ENCODE assay signal across 38 mouse cellular contexts in genomic region chr13:64110421-64110820, GRCm38 (mm10). TPM values are rescaled to one million over a fixed set of nuclear protein-coding genes. Genes with fewer than 3 reads are reported as not detected.
"Had no signal": no experiment of that assay in that cellular context is flagged by ENCODE, and none has a peak within 500 bp of the region (broad histone marks: within the 10 kb centered on the region; RNA-seq: fewer than 3 reads in every experiment).

No protein-coding gene starts in this region.

- DNase-seq: cerebellum, adult 2 months; cerebellum, adult 8-10 months; cerebellum, adult 9-10 months; cerebellum, adult 9-11 months; cerebellum, postnatal 10 days; cerebellum, postnatal 14 days; cerebellum, postnatal 25 days; cerebellum, postnatal 36 days; embryo, embryonic 11 days; forebrain, postnatal 0 days; gastrocnemius, adult 2 months; gastrocnemius, postnatal 10 days; gastrocnemius, postnatal 14 days; gastrocnemius, postnatal 25 days; gastrocnemius, postnatal 36 days; heart, adult 18-20 months; heart, adult 2 months had no signal

- H3K9me3 ChIP-seq: embryonic facial prominence, embryonic 10.5 days; embryonic facial prominence, embryonic 12.5 days; embryonic facial prominence, embryonic 13.5 days; embryonic facial prominence, embryonic 15.5 days; forebrain, embryonic 10.5 days; forebrain, embryonic 12.5 days; forebrain, embryonic 13.5 days; forebrain, embryonic 15.5 days had no signal

- H3K27me3 ChIP-seq: embryonic facial prominence, embryonic 12.5 days; embryonic facial prominence, embryonic 13.5 days; embryonic facial prominence, embryonic 15.5 days; forebrain, embryonic 15.5 days had no signal

- H3K36me3 ChIP-seq: embryonic facial prominence, embryonic 10.5 days; embryonic facial prominence, embryonic 12.5 days; embryonic facial prominence, embryonic 13.5 days; embryonic facial prominence, embryonic 15.5 days; forebrain, embryonic 10.5 days; forebrain, embryonic 12.5 days; forebrain, embryonic 15.5 days had no signal

- H3K4me3 ChIP-seq: embryonic facial prominence, embryonic 10.5 days; embryonic facial prominence, embryonic 12.5 days; embryonic facial prominence, embryonic 13.5 days; embryonic facial prominence, embryonic 15.5 days; erythroblast, embryonic 14.5 days; forebrain, embryonic 10.5 days; forebrain, embryonic 12.5 days; forebrain, embryonic 13.5 days; forebrain, embryonic 15.5 days; gastrocnemius, adult 2 months; heart, adult 2 months had no signal

- H3K27ac ChIP-seq: embryonic facial prominence, embryonic 10.5 days; embryonic facial prominence, embryonic 12.5 days; embryonic facial prominence, embryonic 13.5 days; embryonic facial prominence, embryonic 15.5 days; forebrain, embryonic 10.5 days; forebrain, embryonic 12.5 days; forebrain, embryonic 13.5 days; forebrain, embryonic 15.5 days; gastrocnemius, adult 2 months; heart, adult 2 months had no signal

RNA-seq across cellular contexts. Expression of gene Hsd17b3, which starts 21.4 kb away (rescaled TPM):
- total RNA-seq: common myeloid progenitor, adult 5-6 weeks; forebrain, postnatal 0 days; gastrocnemius, adult 18-20 months; gastrocnemius, adult 2 months; gastrocnemius, adult 8-10 months; gastrocnemius, postnatal 10 days; gastrocnemius, postnatal 14 days; gastrocnemius, postnatal 25 days; gastrocnemius, postnatal 36 days; gastrocnemius, postnatal 4 days; granulocyte monocyte progenitor cell, adult 5-6 weeks; heart, adult 18-20 months; heart, adult 2 months had no signal
- polyA plus RNA-seq: cerebellum, adult 2 months; cortical plate, adult 2 months; embryonic facial prominence, embryonic 10.5 days; embryonic facial prominence, embryonic 11.5 days; embryonic facial prominence, embryonic 12.5 days; embryonic facial prominence, embryonic 13.5 days; embryonic facial prominence, embryonic 14.5 days; embryonic facial prominence, embryonic 15.5 days; erythroblast, embryonic 14.5 days; forebrain, embryonic 11.5 days; forebrain, embryonic 12.5 days; forebrain, embryonic 13.5 days; forebrain, embryonic 14.5 days; forebrain, embryonic 15.5 days; forebrain, embryonic 16.5 days; frontal cortex, adult 2 months; heart, adult 2 months had no signal
